Mouse (Mus musculus): ENCODE results near the gene Abcc9. TPM values are rescaled to one million over a fixed set of nuclear protein-coding genes. Genes with fewer than 3 reads are reported as not detected.

Abcc9 gene
- polyA plus RNA-seq, 1 experiment from 2014 or later = 3.1 TPM

DNA sequence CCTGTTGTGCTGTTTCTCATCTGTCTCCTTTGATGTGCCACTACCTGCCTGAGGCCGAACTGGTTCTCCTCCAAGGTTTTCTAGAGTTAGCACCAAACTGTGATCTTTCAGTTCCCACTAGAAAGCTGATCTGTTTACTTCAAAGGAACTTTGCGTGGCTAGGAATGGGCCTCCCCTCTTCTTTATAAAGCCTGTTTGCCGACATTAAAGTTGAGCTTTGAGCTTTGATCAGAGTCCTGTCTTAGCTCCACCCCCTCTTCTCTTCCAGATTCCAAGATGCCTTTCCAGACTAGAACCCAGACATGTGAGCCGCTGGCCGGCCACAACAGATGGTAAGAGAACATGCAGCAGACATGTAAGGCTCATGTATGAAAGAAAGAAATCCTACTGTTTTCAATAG, 47.6 kb downstream of the Abcc9 start:
- no peak for ATAC-seq (ENCODE audit: low FRiP score, low read depth)
- no peak overlapping the region for H3K4me3 ChIP-seq
- no peak overlapping the region for H3K27ac ChIP-seq (replicated peaks)
- no peak overlapping the region for H3K4me2 ChIP-seq (replicated peaks)
- WGBS = 63% methylated on average over 5 of the region's 5 CpGs
- H3K36me3 ChIP-seq = no peaks in the 10 kb centered on the region
- H3K9ac ChIP-seq (replicated peaks) = no peak overlapping the region
- H3K27me3 ChIP-seq = no peaks in the 10 kb centered on the region
- no peaks in the 10 kb centered on the region for H3K4me1 ChIP-seq
- H3K9me3 ChIP-seq = no peaks in the 10 kb centered on the region

DNA sequence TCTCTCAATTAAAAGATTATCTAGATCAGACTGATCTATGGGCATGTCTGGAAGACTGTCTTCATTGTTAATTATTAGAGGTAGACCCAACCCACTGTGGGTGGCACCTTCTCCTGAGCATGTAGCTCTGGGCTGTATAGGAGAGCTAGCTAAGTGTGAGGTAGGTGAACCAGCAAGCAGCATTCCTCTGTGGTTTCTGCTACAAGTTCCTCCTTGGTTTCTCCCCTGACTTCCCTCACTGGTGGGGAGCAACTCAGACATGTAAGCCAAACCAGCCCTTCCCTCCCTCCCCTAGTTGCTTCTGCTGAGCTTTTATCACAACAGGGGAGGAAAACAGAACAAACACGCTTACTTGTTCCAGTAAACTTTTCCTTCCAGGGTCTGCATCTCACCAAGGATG, 49.9 kb downstream of the Abcc9 start:
- Histone ChIP-seq H3K27me3 (no peaks in the 10 kb centered on the region), H3K4me3 (no peak overlapping the region), H3K36me3 (no peaks in the 10 kb centered on the region), H3K4me2 (replicated peaks) (no peak overlapping the region), H3K27ac (replicated peaks) (no peak overlapping the region), H3K9me3 (no peaks in the 10 kb centered on the region), H3K9ac (replicated peaks) (no peak overlapping the region), H3K4me1 (no peaks in the 10 kb centered on the region; the same call in 1 of the 2 replicates)
- ATAC-seq (ENCODE audit: low FRiP score, low read depth) = no peak
- WGBS = 79% methylated on average over 1 of the region's 1 CpGs

DNA sequence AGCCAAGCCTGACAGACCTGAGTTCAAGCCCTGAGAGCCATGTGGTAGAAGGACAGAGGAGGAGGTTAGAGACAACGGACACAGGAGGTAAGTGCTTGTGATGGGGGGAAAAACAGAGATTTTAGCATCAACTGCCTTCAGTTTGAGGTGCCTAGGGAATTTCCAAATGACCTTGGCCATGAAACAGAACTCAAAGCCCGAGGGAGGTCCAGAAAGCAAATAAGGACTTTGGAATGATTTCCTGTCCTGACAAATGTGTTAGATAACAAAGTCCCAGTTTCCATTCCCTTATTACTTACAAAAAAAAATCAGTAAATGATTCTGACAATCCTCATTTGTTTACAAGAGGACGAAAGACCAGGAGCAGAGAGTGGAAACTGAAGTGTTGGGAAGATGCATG, 52.8 kb downstream of the Abcc9 start:
- no peak overlapping the region for H3K27ac ChIP-seq (replicated peaks)
- no peaks in the 10 kb centered on the region; the same call in 1 of the 2 replicates for H3K4me1 ChIP-seq
- no peak overlapping the region for H3K4me2 ChIP-seq (replicated peaks)
- ATAC-seq (ENCODE audit: low FRiP score, low read depth) = no peak
- no peak overlapping the region for H3K4me3 ChIP-seq
- 86% methylated on average over 3 of the region's 3 CpGs for WGBS
- no peak overlapping the region for H3K9ac ChIP-seq (replicated peaks)
- H3K27me3 ChIP-seq = no peaks in the 10 kb centered on the region
- no peaks in the 10 kb centered on the region for H3K9me3 ChIP-seq
- H3K36me3 ChIP-seq = no peaks in the 10 kb centered on the region

DNA sequence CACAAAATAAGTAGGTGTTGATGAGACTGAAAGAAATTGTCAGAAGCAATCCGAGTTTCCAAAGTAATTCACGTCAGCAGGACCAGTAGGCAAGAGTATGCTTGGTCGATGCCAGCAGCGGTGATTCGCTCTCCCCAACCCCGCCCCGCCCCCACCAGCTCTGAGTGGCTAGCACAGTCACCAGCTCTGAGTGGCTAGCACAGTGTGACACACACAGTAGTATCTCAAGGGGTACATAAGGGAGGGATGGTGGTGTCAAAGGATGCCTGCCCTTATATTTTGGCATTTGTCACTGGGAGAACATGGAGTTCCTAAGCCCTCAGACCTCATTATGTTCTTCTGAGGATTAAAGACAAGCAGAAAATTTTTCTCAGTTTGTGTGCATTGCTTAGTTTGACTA, 56.6 kb downstream of the Abcc9 start:
- H3K36me3 ChIP-seq = no peaks in the 10 kb centered on the region
- no peak for ATAC-seq (ENCODE audit: low FRiP score, low read depth)
- no peak overlapping the region for H3K9ac ChIP-seq (replicated peaks)
- 72% methylated on average over 7 of the region's 7 CpGs for WGBS
- H3K27me3 ChIP-seq = no peaks in the 10 kb centered on the region
- H3K4me3 ChIP-seq = no peak overlapping the region
- no peaks in the 10 kb centered on the region; the same call in 1 of the 2 replicates for H3K4me1 ChIP-seq
- H3K9me3 ChIP-seq = no peaks in the 10 kb centered on the region
- no peak overlapping the region for H3K27ac ChIP-seq (replicated peaks)
- no peak overlapping the region for H3K4me2 ChIP-seq (replicated peaks)

DNA sequence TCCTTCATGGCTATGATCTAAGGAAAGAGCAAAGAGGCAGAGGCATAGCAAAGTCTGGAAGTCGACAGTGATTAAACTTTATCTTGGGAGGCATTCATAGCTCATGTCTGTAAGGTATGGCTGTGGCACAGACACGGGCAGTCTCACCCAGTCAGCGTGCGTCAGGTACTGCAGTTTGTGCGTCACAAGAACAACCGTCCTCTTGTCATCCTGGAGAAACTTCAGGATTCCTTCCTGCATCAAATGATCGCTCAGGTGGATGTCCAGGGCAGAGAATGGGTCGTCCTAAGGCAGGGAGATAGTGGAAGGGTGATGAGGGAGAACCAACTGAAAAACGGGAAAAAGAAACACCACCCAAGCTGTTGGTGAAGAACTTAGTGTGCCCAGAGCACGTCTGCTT, 62.8 kb downstream of the Abcc9 start:
- Histone ChIP-seq H3K27me3 (no peaks in the 10 kb centered on the region), H3K9ac (replicated peaks) (no peak overlapping the region), H3K36me3 (no peaks in the 10 kb centered on the region), H3K4me2 (replicated peaks) (no peak overlapping the region), H3K9me3 (no peaks in the 10 kb centered on the region), H3K27ac (replicated peaks) (no peak overlapping the region), H3K4me1 (no peaks in the 10 kb centered on the region), H3K4me3 (no peak overlapping the region)
- no peak for ATAC-seq (ENCODE audit: low FRiP score, low read depth)
- 87% methylated on average over 10 of the region's 10 CpGs for WGBS

DNA sequence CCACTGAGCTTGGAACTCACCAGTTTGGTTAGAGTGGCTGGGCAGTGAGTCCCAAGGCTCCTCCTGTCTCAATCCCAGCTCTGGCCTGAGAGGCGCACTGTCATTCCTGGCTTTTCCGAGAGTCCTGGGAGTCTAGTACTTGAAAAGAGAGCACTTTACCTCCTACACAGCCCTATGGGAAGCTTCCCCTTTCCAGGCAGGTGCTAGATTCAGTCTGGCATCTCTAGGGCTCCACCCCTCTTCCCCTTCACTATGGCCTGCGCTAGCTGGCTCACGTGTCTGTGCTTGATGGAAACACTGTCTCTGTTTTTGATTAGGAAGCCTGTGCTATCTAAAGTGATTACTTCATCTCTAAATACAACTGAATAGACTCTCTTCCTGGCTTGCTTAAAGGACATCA, 66.5 kb downstream of the Abcc9 start:
- H3K36me3 ChIP-seq = no peaks in the 10 kb centered on the region
- no peak overlapping the region for H3K4me2 ChIP-seq (replicated peaks)
- no peaks in the 10 kb centered on the region for H3K9me3 ChIP-seq
- no peak overlapping the region for H3K9ac ChIP-seq (replicated peaks)
- no peak for ATAC-seq (ENCODE audit: low FRiP score, low read depth)
- H3K4me1 ChIP-seq = no peaks in the 10 kb centered on the region
- WGBS = 67% methylated on average over 4 of the region's 4 CpGs
- H3K4me3 ChIP-seq = no peak overlapping the region
- no peak overlapping the region for H3K27ac ChIP-seq (replicated peaks)
- no peaks in the 10 kb centered on the region for H3K27me3 ChIP-seq

DNA sequence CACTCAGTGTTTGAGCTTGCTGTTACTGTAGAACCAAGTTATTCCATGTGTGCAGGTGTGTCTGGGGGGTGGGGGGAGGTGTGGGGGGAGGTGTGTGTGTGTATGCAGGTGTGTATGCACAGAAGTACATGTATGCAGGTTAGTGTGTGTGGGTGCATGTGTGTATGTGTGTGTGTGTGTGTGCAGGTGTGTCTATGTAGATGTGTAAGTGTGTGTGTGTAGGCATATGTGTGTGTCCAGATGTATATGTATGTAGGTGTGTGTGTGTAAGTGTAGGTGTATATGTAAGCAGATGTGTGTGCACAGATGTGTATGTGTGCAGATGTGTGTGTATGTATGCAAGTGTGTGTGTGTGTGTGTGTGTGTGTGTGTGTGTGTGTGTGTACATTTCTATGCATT, 66.9 kb downstream of the Abcc9 start:
- no peaks in the 10 kb centered on the region for H3K27me3 ChIP-seq
- H3K36me3 ChIP-seq = no peaks in the 10 kb centered on the region
- H3K9ac ChIP-seq (replicated peaks) = no peak overlapping the region
- H3K27ac ChIP-seq (replicated peaks) = no peak overlapping the region
- no peaks in the 10 kb centered on the region for H3K4me1 ChIP-seq
- no peak overlapping the region for H3K4me3 ChIP-seq
- no peak for ATAC-seq (ENCODE audit: low FRiP score, low read depth)
- H3K4me2 ChIP-seq (replicated peaks) = no peak overlapping the region
- H3K9me3 ChIP-seq = no peaks in the 10 kb centered on the region

DNA sequence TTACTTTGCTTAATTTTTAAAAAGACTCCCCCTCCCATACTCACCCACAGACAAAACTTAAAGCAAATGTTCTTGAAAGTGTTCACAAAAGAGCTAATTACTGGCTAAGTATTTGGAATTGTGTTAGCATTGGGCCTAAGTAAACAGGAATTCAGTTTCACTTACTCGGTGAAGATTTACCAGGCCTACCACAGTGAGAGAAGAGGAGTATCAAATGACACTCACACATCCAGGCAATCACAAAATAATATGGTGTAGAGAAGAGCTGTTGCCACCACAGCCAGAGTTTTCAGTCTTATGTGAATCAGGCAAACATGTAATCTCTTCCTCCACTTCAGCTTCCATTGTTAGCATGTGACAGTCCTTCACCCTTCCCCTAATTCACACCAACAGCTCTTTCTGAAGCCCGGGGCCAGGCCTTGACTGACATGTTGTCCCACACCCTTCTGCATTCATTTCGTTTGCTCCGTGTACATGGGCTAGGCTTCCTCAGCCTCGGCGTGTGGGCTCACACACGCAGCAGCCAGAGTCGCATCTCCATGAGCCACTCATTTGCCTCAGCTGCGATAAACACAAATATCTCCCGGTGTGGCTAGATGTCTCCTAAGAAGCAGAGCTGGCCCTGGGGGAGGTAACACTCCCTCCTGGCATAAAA, 67.5 kb downstream of the Abcc9 start:
- ATAC-seq (ENCODE audit: low FRiP score, low read depth) = no peak
- WGBS = 69% methylated on average over 10 of the region's 10 CpGs

DNA sequence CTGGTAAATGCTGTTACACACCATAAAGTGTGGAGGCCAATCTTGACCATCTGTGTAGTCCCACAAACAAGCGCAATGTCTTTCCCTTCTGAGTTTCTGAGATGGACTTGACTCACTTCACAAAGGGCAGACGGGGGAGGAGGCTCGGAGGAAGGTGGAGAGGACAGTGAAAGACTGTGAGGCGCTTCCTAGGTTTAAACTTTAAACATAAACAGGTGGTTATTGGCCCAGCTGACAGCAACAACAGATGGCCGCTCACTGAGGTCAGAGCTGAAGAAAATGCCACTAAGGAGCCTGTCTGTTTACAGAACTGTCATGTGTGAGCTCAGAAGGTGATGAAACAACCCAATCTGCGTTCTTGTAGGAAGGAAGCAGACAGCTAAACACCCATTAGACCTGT, 78.8 kb downstream of the Abcc9 start:
- H3K9me3 ChIP-seq = no peaks in the 10 kb centered on the region
- WGBS = 77% methylated on average over 6 of the region's 6 CpGs
- H3K27ac ChIP-seq (replicated peaks) = no peak overlapping the region
- H3K4me3 ChIP-seq = no peak overlapping the region
- no peaks in the 10 kb centered on the region for H3K36me3 ChIP-seq
- ATAC-seq (ENCODE audit: low FRiP score, low read depth) = no peak
- H3K4me1 ChIP-seq = no peaks in the 10 kb centered on the region
- H3K9ac ChIP-seq (replicated peaks) = no peak overlapping the region
- H3K4me2 ChIP-seq (replicated peaks) = no peak overlapping the region
- no peaks in the 10 kb centered on the region for H3K27me3 ChIP-seq

More for the DNA sequence above, 67.5 kb downstream of the Abcc9 start:
- Histone ChIP-seq H3K27me3 (no peaks in the 10 kb centered on the region), H3K27ac (replicated peaks) (no peak overlapping the region), H3K36me3 (no peaks in the 10 kb centered on the region), H3K4me1 (no peaks in the 10 kb centered on the region), H3K4me3 (no peak overlapping the region), H3K9ac (replicated peaks) (no peak overlapping the region), H3K9me3 (no peaks in the 10 kb centered on the region), H3K4me2 (replicated peaks) (no peak overlapping the region)

DNA sequence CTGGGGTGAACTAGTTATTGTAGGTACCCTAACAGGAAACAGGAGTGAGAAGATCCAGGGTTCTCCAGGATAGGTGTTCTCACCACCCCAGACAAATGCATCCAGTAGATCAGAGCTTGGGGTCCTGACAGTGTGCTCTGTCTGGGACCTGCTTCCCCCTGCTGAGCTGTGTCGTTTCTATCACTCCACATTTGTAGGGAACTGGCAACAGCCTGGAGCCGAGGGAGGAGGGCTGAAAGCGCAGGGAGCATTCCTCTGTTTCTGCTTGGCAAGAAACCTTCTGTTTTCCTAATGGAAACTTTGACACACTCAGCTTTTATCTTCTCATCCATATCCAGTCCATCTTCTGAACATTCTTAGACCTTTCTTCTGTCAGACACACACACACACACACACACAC, 85.5 kb downstream of the Abcc9 start:
- ATAC-seq (ENCODE audit: low FRiP score, low read depth) = no peak
- H3K4me3 ChIP-seq = no peak overlapping the region
- H3K4me2 ChIP-seq (replicated peaks) = no peak overlapping the region
- H3K4me1 ChIP-seq = no peaks in the 10 kb centered on the region
- WGBS = 61% methylated on average over 3 of the region's 3 CpGs
- no peak overlapping the region for H3K27ac ChIP-seq (replicated peaks)
- no peaks in the 10 kb centered on the region for H3K9me3 ChIP-seq
- H3K27me3 ChIP-seq = no peaks in the 10 kb centered on the region
- no peak overlapping the region for H3K9ac ChIP-seq (replicated peaks)
- H3K36me3 ChIP-seq = no peaks in the 10 kb centered on the region

DNA sequence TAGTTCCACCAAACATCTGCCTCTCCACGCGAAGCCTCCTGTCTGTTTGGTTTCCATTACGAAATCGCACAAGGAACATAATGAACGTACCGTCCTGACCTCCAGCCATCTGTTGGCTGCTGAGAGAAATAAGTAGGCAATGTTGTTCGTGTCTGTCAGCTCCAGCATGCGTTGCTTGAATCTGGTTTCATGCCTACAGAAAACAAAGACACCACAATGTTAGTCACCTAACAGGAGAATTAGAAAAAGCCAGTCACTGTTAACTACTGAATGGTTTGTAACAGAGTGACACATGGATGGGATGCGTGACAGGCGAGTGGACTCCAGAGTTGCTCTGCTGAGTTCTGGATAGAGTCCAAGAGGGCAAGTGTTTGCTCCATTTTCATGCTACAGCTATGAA, 87.8 kb downstream of the Abcc9 start:
- H3K4me1 ChIP-seq = no peaks in the 10 kb centered on the region
- WGBS = 86% methylated on average over 10 of the region's 10 CpGs

DNA sequence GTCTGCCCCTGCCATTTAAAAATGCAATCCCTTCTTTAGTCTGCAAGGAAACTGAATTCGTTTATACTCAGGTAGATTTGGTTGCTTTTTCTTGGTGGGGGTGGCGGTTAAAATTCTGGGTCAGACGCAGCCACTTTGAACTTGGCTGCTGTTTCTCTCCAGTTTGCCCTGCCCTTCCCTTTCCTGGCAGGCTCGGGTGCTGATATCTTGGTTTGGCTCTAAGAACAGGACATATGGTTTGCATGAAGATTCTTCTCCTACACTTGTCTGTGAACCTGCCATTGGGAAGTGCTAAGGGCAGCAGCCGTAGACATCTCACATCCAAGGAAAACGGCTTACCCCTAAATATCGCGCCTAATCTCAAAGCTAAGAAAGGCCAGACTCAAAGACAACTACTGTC, 89.7 kb downstream of the Abcc9 start:
- no peaks in the 10 kb centered on the region for H3K4me1 ChIP-seq
- 82% methylated on average over 8 of the region's 8 CpGs for WGBS
- no peak overlapping the region for H3K4me3 ChIP-seq
- no peak overlapping the region for H3K27ac ChIP-seq (replicated peaks)
- ATAC-seq (ENCODE audit: low FRiP score, low read depth) = no peak
- H3K27me3 ChIP-seq = no peaks in the 10 kb centered on the region
- no peaks in the 10 kb centered on the region for H3K36me3 ChIP-seq
- H3K4me2 ChIP-seq (replicated peaks) = no peak overlapping the region
- no peaks in the 10 kb centered on the region for H3K9me3 ChIP-seq
- H3K9ac ChIP-seq (replicated peaks) = no peak overlapping the region

More for the DNA sequence above, 87.8 kb downstream of the Abcc9 start:
- Histone ChIP-seq H3K4me3 (no peak overlapping the region), H3K4me2 (replicated peaks) (no peak overlapping the region), H3K27ac (replicated peaks) (no peak overlapping the region), H3K9me3 (no peaks in the 10 kb centered on the region), H3K36me3 (no peaks in the 10 kb centered on the region), H3K9ac (replicated peaks) (no peak overlapping the region), H3K27me3 (no peaks in the 10 kb centered on the region)
- no peak for ATAC-seq (ENCODE audit: low FRiP score, low read depth)

Measured in midbrain, embryonic 12.5 days (tissue).